Mouse (Mus musculus): ENCODE results near the gene 9330159F19Rik. TPM values are rescaled to one million over a fixed set of nuclear protein-coding genes. Genes with fewer than 3 reads are reported as not detected.
A peak's percentile ranks its signal among the peaks of the same experiment; 100 is the strongest.

The 9330159F19Rik gene
- polyA plus RNA-seq (2015; fragmentation: Nextera tagmentation; extraction: Ambion mirVana) = 24.5 and 26.1 TPM in 2 replicates

GRCm38 (mm10) chr10:29211453-29211852, at the start of gene 9330159F19Rik:
9330159F19Rik (plus strand) TSS chr10:29211606.
- no peaks in the 10 kb centered on the region for H3K27me3 ChIP-seq
- H3K9ac ChIP-seq = no peak within 1 kb of the TSS
- no peak within 1 kb of the TSS for H3K4me2 ChIP-seq
- ATAC-seq (ENCODE audit: low read depth) = peak; percentile 77
- no peaks in the 10 kb centered on the region for H3K9me3 ChIP-seq
- WGBS = 7% methylated on average over 4 of the region's 4 CpGs
- H3K4me1 ChIP-seq (replicated peaks) = peaks cover 12% of the 10 kb centered on the region; the same call in 1 of the 2 replicates
- H3K4me3 ChIP-seq = no peak within 1 kb of the TSS
- H3K27ac ChIP-seq (replicated peaks) = 0 out of 2 replicates have a peak within 1 kb of the TSS, but pooled peaks have one; percentile 25
- peaks cover 6% of the 10 kb centered on the region; the same call in 1 of the 2 replicates for H3K36me3 ChIP-seq

DNA sequence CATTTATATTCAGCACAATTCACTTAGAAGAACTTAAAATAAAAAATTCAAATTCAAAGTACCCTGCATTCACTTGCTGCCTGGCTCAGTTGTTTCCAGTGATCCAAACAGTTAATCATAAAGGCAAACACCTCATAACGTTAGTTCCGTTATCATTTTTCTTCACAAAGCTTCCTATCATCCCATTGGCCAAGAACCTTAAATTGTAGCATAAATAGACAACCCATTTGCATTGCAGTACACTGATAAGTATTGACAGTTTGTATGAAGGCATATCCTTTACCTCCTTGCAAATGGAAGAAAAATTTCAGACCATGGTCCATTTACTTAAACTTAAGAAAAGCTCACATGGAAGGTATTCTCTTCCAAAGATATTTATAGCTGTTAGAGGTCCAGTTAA, 49.7 kb upstream of the 9330159F19Rik start:
- H3K36me3 ChIP-seq = peaks cover 58% of the 10 kb centered on the region
- no peak for ATAC-seq (ENCODE audit: low read depth)
- no peak overlapping the region for H3K4me3 ChIP-seq
- no peaks in the 10 kb centered on the region for H3K4me1 ChIP-seq (replicated peaks)
- no peak overlapping the region for H3K27ac ChIP-seq (replicated peaks)
- H3K27me3 ChIP-seq = no peaks in the 10 kb centered on the region
- no peaks in the 10 kb centered on the region for H3K9me3 ChIP-seq
- no peak overlapping the region for H3K9ac ChIP-seq
- 80% methylated on average over 2 of the region's 2 CpGs for WGBS
- H3K4me2 ChIP-seq = no peak overlapping the region

GRCm38 (mm10) chr10:29173778-29174177, 37.6 kb upstream of the 9330159F19Rik start:
- no peak overlapping the region for H3K4me2 ChIP-seq
- H3K9ac ChIP-seq = no peak overlapping the region
- 0 out of 2 replicates have a peak, but pooled peaks cover 8% of the 10 kb centered on the region for H3K9me3 ChIP-seq
- H3K27me3 ChIP-seq = no peaks in the 10 kb centered on the region
- no peak overlapping the region for H3K27ac ChIP-seq (replicated peaks)
- H3K4me1 ChIP-seq (replicated peaks) = peaks cover 9% of the 10 kb centered on the region; the same call in 1 of the 2 replicates
- H3K4me3 ChIP-seq = no peak overlapping the region
- WGBS = 68% methylated on average over 2 of the region's 2 CpGs
- no peak for ATAC-seq (ENCODE audit: low read depth)
- peaks cover 69% of the 10 kb centered on the region for H3K36me3 ChIP-seq

- H3K27ac ChIP-seq (replicated peaks) = no peak overlapping the region
- ATAC-seq (ENCODE audit: low read depth) = no peak
- no peaks in the 10 kb centered on the region for H3K27me3 ChIP-seq
- no peak overlapping the region for H3K9ac ChIP-seq
- H3K4me2 ChIP-seq = no peak overlapping the region
- 0 out of 2 replicates have a peak, but pooled peaks cover 8% of the 10 kb centered on the region for H3K9me3 ChIP-seq
- no peak overlapping the region for H3K4me3 ChIP-seq
- peaks cover 13% of the 10 kb centered on the region; the same call in 1 of the 2 replicates for H3K4me1 ChIP-seq (replicated peaks)
- WGBS = 75% methylated on average over 3 of the region's 3 CpGs
- peaks cover 68% of the 10 kb centered on the region for H3K36me3 ChIP-seq
Measured at GRCm38 (mm10) chr10:29175656-29176055, 35.8 kb upstream of the 9330159F19Rik start.

DNA sequence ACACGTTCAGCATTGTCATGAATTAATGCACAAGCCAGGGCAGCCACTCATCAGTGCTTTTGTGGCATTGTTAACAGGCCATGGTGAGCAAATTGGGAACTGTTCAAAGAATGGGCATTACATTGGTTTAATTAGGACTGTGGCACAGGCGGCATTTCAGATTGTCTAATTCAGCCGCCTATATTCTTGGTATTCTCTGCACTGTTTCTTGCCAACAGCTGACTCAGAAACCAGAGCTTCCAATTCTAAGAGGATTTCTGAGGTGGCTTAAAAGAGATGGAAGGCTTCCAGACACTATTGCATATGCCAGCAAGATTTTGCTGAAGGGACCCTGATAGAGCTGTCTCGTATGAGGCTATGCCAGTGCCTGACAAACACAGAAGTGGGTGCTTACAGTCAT, 34.5 kb upstream of the 9330159F19Rik start:
- Histone ChIP-seq H3K27ac (replicated peaks) (no peak overlapping the region), H3K27me3 (no peaks in the 10 kb centered on the region), H3K4me3 (no peak overlapping the region), H3K9ac (no peak overlapping the region), H3K36me3 (peaks cover 67% of the 10 kb centered on the region), H3K9me3 (no peaks in the 10 kb centered on the region), H3K4me2 (no peak overlapping the region), H3K4me1 (replicated peaks) (peaks cover 13% of the 10 kb centered on the region; the same call in 1 of the 2 replicates)
- 84% methylated on average over 4 of the region's 4 CpGs for WGBS
- no peak for ATAC-seq (ENCODE audit: low read depth)

DNA sequence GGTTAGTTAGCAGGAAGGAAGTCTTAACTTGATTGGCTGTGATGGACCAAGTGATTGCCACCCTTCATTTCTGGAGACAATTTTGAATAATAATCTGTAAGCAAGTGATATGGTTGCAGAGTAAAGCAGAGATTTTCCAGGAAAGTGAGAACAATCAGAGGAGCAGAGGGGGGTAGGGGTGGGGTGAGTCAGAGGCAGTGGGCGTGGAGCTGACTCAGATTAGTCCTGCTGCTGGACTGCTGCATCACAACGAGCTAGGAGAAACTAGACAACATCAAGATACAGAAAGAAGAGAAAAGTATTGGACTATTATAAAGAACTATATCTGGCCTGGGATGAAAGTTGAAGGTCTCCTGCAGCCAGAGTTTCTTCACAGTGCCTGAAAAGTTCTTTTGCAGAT, 33.4 kb upstream of the 9330159F19Rik start:
- H3K4me3 ChIP-seq = no peak overlapping the region

GRCm38 (mm10) chr10:29180210-29180609, 31.2 kb upstream of the 9330159F19Rik start:
- Histone ChIP-seq H3K9ac (no peak overlapping the region), H3K4me2 (no peak overlapping the region), H3K27ac (replicated peaks) (no peak overlapping the region), H3K9me3 (no peaks in the 10 kb centered on the region), H3K4me3 (no peak overlapping the region), H3K4me1 (replicated peaks) (0 out of 2 replicates have a peak, but pooled peaks cover 4% of the 10 kb centered on the region), H3K36me3 (peaks cover 66% of the 10 kb centered on the region), H3K27me3 (no peaks in the 10 kb centered on the region)
- ATAC-seq (ENCODE audit: low read depth) = peak; percentile 64; the same call in 1 of the 2 replicates
- 46% methylated on average over 3 of the region's 3 CpGs for WGBS

More for the DNA sequence above, 33.4 kb upstream of the 9330159F19Rik start:
- no peak overlapping the region for H3K4me2 ChIP-seq
- H3K4me1 ChIP-seq (replicated peaks) = peaks cover 10% of the 10 kb centered on the region; the same call in 1 of the 2 replicates
- WGBS = 46% methylated on average over 2 of the region's 2 CpGs
- no peak overlapping the region for H3K27ac ChIP-seq (replicated peaks)
- H3K27me3 ChIP-seq = no peaks in the 10 kb centered on the region
- H3K9me3 ChIP-seq = no peaks in the 10 kb centered on the region
- peaks cover 70% of the 10 kb centered on the region for H3K36me3 ChIP-seq
- ATAC-seq (ENCODE audit: low read depth) = no peak
- no peak overlapping the region for H3K9ac ChIP-seq

DNA sequence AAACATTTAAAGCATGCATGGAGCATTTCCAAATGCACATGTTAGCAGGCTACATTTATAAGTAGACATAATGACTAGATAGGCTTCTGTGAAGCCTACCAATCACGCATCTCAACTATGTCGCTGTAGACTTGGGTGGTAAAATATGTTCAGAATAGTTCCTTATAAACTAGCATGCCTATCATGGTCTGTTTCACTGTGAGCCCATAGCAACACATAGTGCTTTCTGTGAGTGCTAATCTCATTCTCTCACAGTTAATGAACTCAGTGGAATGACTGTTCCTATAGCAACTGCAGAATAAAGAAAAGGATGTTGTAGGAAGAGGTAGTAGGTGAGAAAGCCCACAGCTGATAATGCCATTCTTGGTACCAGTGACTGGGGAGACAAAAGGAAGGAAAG, 30.4 kb upstream of the 9330159F19Rik start:
- Histone ChIP-seq H3K9ac (no peak overlapping the region), H3K4me2 (no peak overlapping the region), H3K4me1 (replicated peaks) (0 out of 2 replicates have a peak, but pooled peaks cover 4% of the 10 kb centered on the region), H3K36me3 (peaks cover 57% of the 10 kb centered on the region), H3K9me3 (no peaks in the 10 kb centered on the region), H3K27ac (replicated peaks) (no peak overlapping the region), H3K27me3 (no peaks in the 10 kb centered on the region), H3K4me3 (no peak overlapping the region)
- no peak for ATAC-seq (ENCODE audit: low read depth)
- WGBS = 82% methylated on average over 2 of the region's 2 CpGs

GRCm38 (mm10) chr10:29193769-29194168, 17.6 kb upstream of the 9330159F19Rik start:
- ATAC-seq (ENCODE audit: low read depth) = no peak
- Histone ChIP-seq H3K9me3 (no peaks in the 10 kb centered on the region; the same call in 1 of the 2 replicates), H3K36me3 (peaks cover 58% of the 10 kb centered on the region)

DNA sequence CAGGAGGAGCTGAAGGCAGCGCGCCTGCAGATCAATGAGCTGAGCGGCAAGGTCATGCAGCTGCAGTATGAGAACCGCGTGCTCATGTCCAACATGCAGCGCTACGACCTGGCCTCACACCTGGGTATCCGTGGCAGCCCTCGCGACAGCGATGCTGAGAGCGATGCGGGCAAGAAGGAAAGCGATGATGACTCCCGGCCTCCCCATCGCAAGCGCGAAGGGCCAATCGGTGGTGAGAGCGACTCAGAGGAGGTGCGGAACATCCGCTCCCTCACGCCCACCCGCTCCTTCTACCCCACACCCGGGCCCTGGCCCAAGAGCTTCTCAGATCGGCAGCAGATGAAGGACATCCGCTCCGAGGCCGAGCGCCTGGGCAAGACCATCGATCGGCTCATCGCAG, 14.6 kb upstream of the 9330159F19Rik start:
- Histone ChIP-seq H3K36me3 (peaks cover 74% of the 10 kb centered on the region), H3K9ac (no peak overlapping the region), H3K4me3 (no peak overlapping the region), H3K27me3 (no peaks in the 10 kb centered on the region), H3K27ac (replicated peaks) (no peak overlapping the region), H3K9me3 (no peaks in the 10 kb centered on the region; the same call in 1 of the 2 replicates), H3K4me2 (no peak overlapping the region), H3K4me1 (replicated peaks) (no peaks in the 10 kb centered on the region)
- no peak for ATAC-seq (ENCODE audit: low read depth)
- 97% methylated on average over 33 of the region's 33 CpGs for WGBS

More at GRCm38 (mm10) chr10:29193769-29194168, 17.6 kb upstream of the 9330159F19Rik start:
- H3K9ac ChIP-seq = no peak overlapping the region
- 0 out of 2 replicates have a peak, but pooled peaks cover 2% of the 10 kb centered on the region for H3K4me1 ChIP-seq (replicated peaks)
- H3K4me2 ChIP-seq = no peak overlapping the region
- H3K27me3 ChIP-seq = no peaks in the 10 kb centered on the region
- H3K4me3 ChIP-seq = no peak overlapping the region
- H3K27ac ChIP-seq (replicated peaks) = no peak overlapping the region

DNA sequence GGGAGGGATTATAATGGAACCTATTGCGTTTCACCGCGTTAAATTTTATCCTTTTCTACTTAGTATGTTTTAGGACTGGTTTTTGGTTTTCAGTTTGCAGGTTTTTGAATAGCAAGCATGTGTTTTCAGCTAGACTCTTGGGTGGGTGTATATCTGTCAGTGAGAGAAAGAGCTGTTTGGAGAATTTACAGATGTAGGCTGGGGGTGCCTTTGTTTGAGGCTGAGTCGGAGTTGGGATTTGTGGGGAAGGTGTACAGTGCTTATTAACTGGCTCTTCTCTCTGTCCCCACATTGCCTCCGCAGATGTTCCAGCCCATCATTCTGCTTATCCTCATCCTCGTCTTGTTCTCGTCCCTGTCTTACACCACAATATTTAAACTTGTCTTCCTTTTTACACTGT, 12.8 kb upstream of the 9330159F19Rik start, which contains the start of gene Gm49353:
Gm49353 (plus strand) TSS at position 313 of the 400 bp plus-strand sequence.
- no peaks in the 10 kb centered on the region for H3K27me3 ChIP-seq
- H3K27ac ChIP-seq (replicated peaks) = no peak within 1 kb of the TSS
- no peak within 1 kb of the TSS for H3K9ac ChIP-seq
- 83% methylated on average over 7 of the region's 7 CpGs for WGBS
- no peaks in the 10 kb centered on the region for H3K4me1 ChIP-seq (replicated peaks)
- no peak for ATAC-seq (ENCODE audit: low read depth)
- H3K9me3 ChIP-seq = no peaks in the 10 kb centered on the region; the same call in 1 of the 2 replicates
- H3K36me3 ChIP-seq = peaks cover 79% of the 10 kb centered on the region
- no peak within 1 kb of the TSS for H3K4me2 ChIP-seq
- no peak within 1 kb of the TSS for H3K4me3 ChIP-seq

DNA sequence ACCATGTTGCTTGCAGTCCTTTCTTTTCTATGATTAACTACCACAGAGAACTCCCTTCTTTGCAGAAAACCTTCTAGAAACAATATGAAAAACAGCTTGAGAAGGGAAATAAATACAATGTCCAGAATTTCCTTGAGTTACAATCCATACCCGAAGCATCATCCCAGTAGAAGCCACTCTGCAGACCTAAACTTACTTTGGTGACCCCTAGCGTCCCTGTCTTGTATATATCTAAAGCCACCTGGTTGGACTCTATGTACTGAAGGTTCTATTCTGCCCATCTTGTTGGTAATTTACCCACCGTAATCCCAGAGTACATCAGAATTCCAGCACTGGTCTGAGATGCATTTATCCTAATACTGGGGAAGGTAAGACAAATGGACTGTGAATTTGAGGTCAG, 11.6 kb upstream of the 9330159F19Rik start:
- Histone ChIP-seq H3K9me3 (no peaks in the 10 kb centered on the region; the same call in 1 of the 2 replicates), H3K4me2 (no peak overlapping the region), H3K4me3 (no peak overlapping the region), H3K27ac (replicated peaks) (no peak overlapping the region), H3K27me3 (no peaks in the 10 kb centered on the region), H3K36me3 (peaks cover 72% of the 10 kb centered on the region), H3K4me1 (replicated peaks) (no peaks in the 10 kb centered on the region), H3K9ac (no peak overlapping the region)
- no peak for ATAC-seq (ENCODE audit: low read depth)
- 77% methylated on average over 3 of the region's 3 CpGs for WGBS

GRCm38 (mm10) chr10:29200609-29201008, 10.8 kb upstream of the 9330159F19Rik start:
- Histone ChIP-seq H3K9me3 (no peaks in the 10 kb centered on the region; the same call in 1 of the 2 replicates), H3K4me1 (replicated peaks) (no peaks in the 10 kb centered on the region), H3K4me3 (no peak overlapping the region), H3K9ac (no peak overlapping the region), H3K27ac (replicated peaks) (no peak overlapping the region), H3K4me2 (no peak overlapping the region), H3K27me3 (no peaks in the 10 kb centered on the region), H3K36me3 (peaks cover 69% of the 10 kb centered on the region)
- peak; percentile 32; the same call in 1 of the 2 replicates for ATAC-seq (ENCODE audit: low read depth)
- WGBS = 94% methylated on average over 1 of the region's 1 CpGs

Measured in neural tube, embryonic 13.5 days (tissue).